ENCODE assay signal across 13 mouse cellular contexts in the genomic region with DNA sequence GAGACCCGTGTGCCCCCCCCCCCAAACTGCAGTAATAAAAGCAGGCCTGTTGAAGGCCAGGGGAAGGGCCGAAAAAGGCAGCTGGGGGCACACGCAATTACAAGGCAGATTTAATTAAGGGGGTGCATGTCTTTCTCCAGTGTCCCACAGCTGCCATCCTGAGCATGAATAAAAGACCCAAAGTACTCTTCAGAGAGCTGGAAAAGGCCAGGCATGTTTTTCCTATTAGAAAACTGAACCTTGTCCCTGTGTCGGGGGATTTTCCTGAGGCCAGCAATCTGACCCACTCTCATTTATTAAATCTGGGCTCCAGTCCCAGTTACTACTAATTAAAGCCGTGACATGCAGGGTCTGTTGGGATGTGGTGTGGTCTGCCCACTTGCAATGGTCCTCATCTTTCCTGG. TPM values are rescaled to one million over a fixed set of nuclear protein-coding genes. Genes with fewer than 3 reads are reported as not detected.
DNase-seq lines count a peak whose midpoint lies in the region; ATAC-seq and TF ChIP-seq lines count a peak whose summit lies in the region.
"Had no signal": no experiment of that assay in that cellular context is flagged by ENCODE, and none has a peak within 500 bp of the region (broad histone marks: within the 10 kb centered on the region; RNA-seq: fewer than 3 reads in every experiment).

No protein-coding gene starts in this region.

- no peak overlapping the region for H3K4me2 ChIP-seq in hindbrain, embryonic 16.5 days (ENCODE audit: low read length)
- H3K4me2 ChIP-seq in forebrain, embryonic 15.5 days (replicated peaks) = no peak overlapping the region
- no peak overlapping the region for H3K4me2 ChIP-seq in midbrain, embryonic 15.5 days
- H3K4me2 ChIP-seq: liver, embryonic 15.5 days had no signal

- H3K9me3 ChIP-seq in hindbrain, embryonic 10.5 days = no peaks in the 10 kb centered on the region
- no peaks in the 10 kb centered on the region for H3K9me3 ChIP-seq in hindbrain, embryonic 16.5 days (ENCODE audit: control insufficient read depth, low read length)
- no peaks in the 10 kb centered on the region for H3K9me3 ChIP-seq in forebrain, embryonic 15.5 days
- H3K9me3 ChIP-seq in midbrain, embryonic 15.5 days = no peaks in the 10 kb centered on the region
- H3K9me3 ChIP-seq: liver, embryonic 15.5 days had no signal

- DNase-seq in hindbrain, embryonic 10.5 days (ENCODE audit: low spot score) = no peak
- DNase-seq in brain, embryonic 14.5 days (ENCODE audit: low read depth) = peak; percentile 84
- peak; percentile 52 for DNase-seq in kidney, postnatal 14 days
- no peak for DNase-seq in layer of hippocampus, postnatal 25 days (ENCODE audit: extremely low spot score in 1 of 2, low spot score in 1 of 2)
- no peak for DNase-seq in heart, postnatal 36 days
- DNase-seq: cerebellum, adult 18-20 months; heart, adult 2 months; heart, postnatal 10 days; thymus, postnatal 4 days had no signal

- TF ChIP-seq CTCF in brain, embryonic 14.5 days (IDR thresholded peaks at IDR 0.05; ENCODE audit: borderline replicate concordance, extremely low read depth, insufficient read depth, insufficient read length) = no peak

- no peak overlapping the region for H3K4me3 ChIP-seq in hindbrain, embryonic 10.5 days
- no peak overlapping the region for H3K4me3 ChIP-seq in hindbrain, embryonic 16.5 days (ENCODE audit: low read length)
- no peak overlapping the region for H3K4me3 ChIP-seq in forebrain, embryonic 15.5 days
- H3K4me3 ChIP-seq in midbrain, embryonic 15.5 days = no peak overlapping the region
- H3K4me3 ChIP-seq: heart, adult 2 months; liver, embryonic 15.5 days had no signal

- 0 out of 2 replicates have a peak overlapping the region, but pooled peaks have one; percentile 12 for H3K27ac ChIP-seq in hindbrain, embryonic 10.5 days
- no peak overlapping the region for H3K27ac ChIP-seq in hindbrain, embryonic 16.5 days (ENCODE audit: low read depth, low read length)
- H3K27ac ChIP-seq in forebrain, embryonic 15.5 days (replicated peaks) = peak overlapping the region; percentile 19; the same call in 1 of the 2 replicates
- no peak overlapping the region for H3K27ac ChIP-seq in midbrain, embryonic 15.5 days
- H3K27ac ChIP-seq: heart, adult 2 months; liver, embryonic 15.5 days had no signal

- 69% methylated on average over 5 of the region's 5 CpGs for WGBS in hindbrain, embryonic 10.5 days
- 40% methylated on average over 5 of the region's 5 CpGs for whole genome bisulfite sequencing in hindbrain, embryonic 16.5 days
- 16% methylated on average over 5 of the region's 5 CpGs for WGBS in forebrain, embryonic 15.5 days
- WGBS in midbrain, embryonic 15.5 days = 58% methylated on average over 5 of the region's 5 CpGs

- peaks cover 9% of the 10 kb centered on the region for H3K4me1 ChIP-seq in hindbrain, embryonic 10.5 days (replicated peaks)
- H3K4me1 ChIP-seq in hindbrain, embryonic 16.5 days (ENCODE audit: control insufficient read depth, insufficient read depth, low read depth, low read length) = no peaks in the 10 kb centered on the region
- peaks cover 6% of the 10 kb centered on the region; the same call in 1 of the 2 replicates for H3K4me1 ChIP-seq in forebrain, embryonic 15.5 days
- no peaks in the 10 kb centered on the region for H3K4me1 ChIP-seq in midbrain, embryonic 15.5 days
- H3K4me1 ChIP-seq: liver, embryonic 15.5 days had no signal

- intact Hi-C loops in heart, postnatal 36 days (cut with DNase I) = no loop called here

- TF ChIP-seq POLR2A in brain, embryonic 14.5 days (IDR thresholded peaks at IDR 0.05; ENCODE audit: borderline replicate concordance, extremely low read depth, insufficient read depth, insufficient read length, poor library complexity, severe bottlenecking) = no peak

- ATAC-seq in hindbrain, embryonic 16.5 days = no peak
- ATAC-seq in forebrain, embryonic 15.5 days (replicated peaks) = peak; percentile 61; the same call in 1 of the 2 replicates
- ATAC-seq in midbrain, embryonic 15.5 days (replicated peaks) = no peak

- no peaks in the 10 kb centered on the region for H3K36me3 ChIP-seq in hindbrain, embryonic 10.5 days
- H3K36me3 ChIP-seq in hindbrain, embryonic 16.5 days (ENCODE audit: control insufficient read depth, insufficient read depth, low read length) = no peaks in the 10 kb centered on the region
- H3K36me3 ChIP-seq in forebrain, embryonic 15.5 days = no peaks in the 10 kb centered on the region
- no peaks in the 10 kb centered on the region for H3K36me3 ChIP-seq in midbrain, embryonic 15.5 days (replicated peaks)
- H3K36me3 ChIP-seq: liver, embryonic 15.5 days had no signal

- H3K9ac ChIP-seq in hindbrain, embryonic 16.5 days (ENCODE audit: low read depth, low read length) = no peak overlapping the region
- H3K9ac ChIP-seq in forebrain, embryonic 15.5 days (replicated peaks) = no peak overlapping the region
- H3K9ac ChIP-seq in midbrain, embryonic 15.5 days = no peak overlapping the region
- H3K9ac ChIP-seq: liver, embryonic 15.5 days had no signal

- H3K27me3 ChIP-seq in hindbrain, embryonic 10.5 days (ENCODE audit: insufficient read depth, poor library complexity, severe bottlenecking) = no peaks in the 10 kb centered on the region
- H3K27me3 ChIP-seq in hindbrain, embryonic 16.5 days (replicated peaks; ENCODE audit: control insufficient read depth, insufficient read depth, low read length) = no peaks in the 10 kb centered on the region
- H3K27me3 ChIP-seq in forebrain, embryonic 15.5 days = no peaks in the 10 kb centered on the region
- no peaks in the 10 kb centered on the region for H3K27me3 ChIP-seq in midbrain, embryonic 15.5 days (replicated peaks)
- H3K27me3 ChIP-seq: liver, embryonic 15.5 days had no signal

RNA-seq across cellular contexts. Expression of gene Car12, which starts 9.4 kb away (rescaled TPM):
- polyA plus RNA-seq in hindbrain, embryonic 10.5 days (2016; fragmentation: Nextera tagmentation; extraction: Ambion mirVana) = 0.88 and 1.7 TPM in 2 replicates
- polyA plus RNA-seq in hindbrain, embryonic 16.5 days (2015; fragmentation: Nextera tagmentation; extraction: Ambion mirVana) = 8.3 and 9.0 TPM in 2 replicates
- polyA plus RNA-seq in brain, embryonic 14.5 days (2012; rRNA removed) = 6.0 and 9.2 TPM in 2 replicates
- 3.6 and 6.4 TPM in 2 replicates for polyA plus RNA-seq in forebrain, embryonic 15.5 days (2015; fragmentation: Nextera tagmentation; extraction: Ambion mirVana)
- 1.2 and 2.3 TPM in 2 replicates for polyA plus RNA-seq in midbrain, embryonic 15.5 days (2015; fragmentation: Nextera tagmentation; extraction: Ambion mirVana)
- 10 to 100 TPM; 45.2 to 50.6 TPM for total RNA-seq in layer of hippocampus, postnatal 25 days (2021)
- total RNA-seq in heart, postnatal 36 days (2021) = not detected
- total RNA-seq: heart, adult 2 months had no signal
- polyA plus RNA-seq: heart, adult 2 months had no signal

Comparison
In these comparisons a context has a peak if more than half of its experiments do, and no peak if none do; other contexts are left out.
1. H3K27ac ChIP-seq: peak in hindbrain, embryonic 10.5 days (single experiment) and forebrain, embryonic 15.5 days (single experiment); none in hindbrain, embryonic 16.5 days (single experiment) and midbrain, embryonic 15.5 days (single experiment).
2. DNase-seq: peak in brain, embryonic 14.5 days (single experiment) and kidney, postnatal 14 days (single experiment); none in hindbrain, embryonic 10.5 days (single experiment), layer of hippocampus, postnatal 25 days (0 of 2) and heart, postnatal 36 days (0 of 2).